Mouse (Mus musculus) cerebellum, adult 2 months (tissue): Measurements from ENCODE around the gene Zfp286.

Experiments
- CTCF ChIP-seq: fragments of 200-500 bp; IDR thresholded peaks from 2 replicates; pipeline ENCODE4 v1.5.1; 2011; ENCODE audit warnings: low read depth, mild to moderate bottlenecking, control low read depth, low read length, moderate library complexity, borderline replicate concordance; ENCODE audit not compliant: insufficient read depth
- POLR2A ChIP-seq: fragments of 200-500 bp; IDR thresholded peaks from 2 replicates; pipeline ENCODE4 v1.6.1; 2011; ENCODE audit warnings: low read length, control low read depth, borderline replicate concordance; ENCODE audit not compliant: insufficient read depth

DNA sequence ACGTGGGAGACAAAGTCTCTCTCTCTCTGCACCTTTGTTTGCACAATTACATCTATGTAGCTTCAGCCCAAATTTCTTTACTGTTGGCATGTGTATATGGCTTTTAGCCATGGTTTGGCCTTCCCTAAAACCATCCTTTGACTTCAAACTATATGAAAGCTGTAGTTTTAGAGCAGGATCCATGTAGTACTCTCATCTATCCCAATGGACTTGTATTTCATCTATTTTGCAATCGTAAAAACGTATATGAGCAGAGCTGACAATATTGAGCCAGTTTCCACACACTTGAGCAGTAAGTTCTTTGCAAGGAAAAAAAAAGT lies 315 bp upstream of the Zfp286 start:
- TF ChIP-seq CTCF (no peak), POLR2A (no peak)
